Mouse (Mus musculus) C2C12 (cell line): ENCODE data around the gene Bsn.

Experiments used
- CEBPB ChIP-seq: IDR thresholded peaks from one replicate; pipeline ENCODE4 v1.6.1; 2011; ENCODE audit warnings: low read depth, mild to moderate bottlenecking, control low read depth, moderate library complexity
- CTCF ChIP-seq: IDR thresholded peaks from one replicate; pipeline ENCODE4 v1.5.1; 2011; ENCODE audit not compliant: control insufficient read depth, insufficient read depth, insufficient read length
- FOSL1 ChIP-seq: IDR thresholded peaks from one replicate; pipeline ENCODE4 v1.8.0; 2011; ENCODE audit warnings: mild to moderate bottlenecking, low read length; ENCODE audit not compliant: poor library complexity, insufficient read depth, severe bottlenecking
- MAX ChIP-seq: IDR thresholded peaks from one replicate; pipeline ENCODE4 v1.6.1; 2011; ENCODE audit warnings: mild to moderate bottlenecking, control low read depth
- MYOD1 ChIP-seq: IDR thresholded peaks from one replicate; pipeline ENCODE4 v1.6.1; 2011; ENCODE audit warnings: low read depth; ENCODE audit not compliant: control insufficient read depth, insufficient read length
- MYOG ChIP-seq: IDR thresholded peaks from one replicate; pipeline ENCODE4 v1.6.1; 2011; ENCODE audit not compliant: control insufficient read depth, insufficient read length; ENCODE audit errors: extremely low read depth
- USF1 ChIP-seq: IDR thresholded peaks from one replicate; pipeline ENCODE4 v1.6.1; 2011; ENCODE audit warnings: low read depth, mild to moderate bottlenecking, control low read depth, moderate library complexity

DNA sequence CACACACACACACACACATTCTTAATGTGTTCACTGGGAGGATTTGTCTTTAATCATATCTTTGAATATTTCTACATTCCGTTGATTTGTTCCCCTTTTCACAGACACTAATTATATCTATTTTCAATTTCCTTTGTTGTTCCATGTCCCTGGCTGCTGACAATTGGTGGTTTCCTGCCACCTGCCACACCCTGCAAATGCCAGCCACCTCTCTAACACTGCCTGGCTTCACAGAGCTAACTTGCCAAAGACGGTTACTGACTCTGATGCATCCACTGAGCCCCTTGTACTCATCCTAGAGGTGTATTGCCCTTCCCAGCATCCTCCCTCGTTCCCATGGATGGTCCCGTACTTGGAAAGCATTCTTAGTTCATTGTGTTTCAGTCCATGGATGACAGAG is 43.7 kb downstream of the Bsn start:
- TF ChIP-seq CTCF (no peak), MYOG (no peak), MAX (no peak), MYOD1 (no peak), USF1 (no peak), FOSL1 (no peak), CEBPB (no peak)
